Comparison of ENCODE assay signal across 9 mouse cellular contexts in the genomic region with DNA sequence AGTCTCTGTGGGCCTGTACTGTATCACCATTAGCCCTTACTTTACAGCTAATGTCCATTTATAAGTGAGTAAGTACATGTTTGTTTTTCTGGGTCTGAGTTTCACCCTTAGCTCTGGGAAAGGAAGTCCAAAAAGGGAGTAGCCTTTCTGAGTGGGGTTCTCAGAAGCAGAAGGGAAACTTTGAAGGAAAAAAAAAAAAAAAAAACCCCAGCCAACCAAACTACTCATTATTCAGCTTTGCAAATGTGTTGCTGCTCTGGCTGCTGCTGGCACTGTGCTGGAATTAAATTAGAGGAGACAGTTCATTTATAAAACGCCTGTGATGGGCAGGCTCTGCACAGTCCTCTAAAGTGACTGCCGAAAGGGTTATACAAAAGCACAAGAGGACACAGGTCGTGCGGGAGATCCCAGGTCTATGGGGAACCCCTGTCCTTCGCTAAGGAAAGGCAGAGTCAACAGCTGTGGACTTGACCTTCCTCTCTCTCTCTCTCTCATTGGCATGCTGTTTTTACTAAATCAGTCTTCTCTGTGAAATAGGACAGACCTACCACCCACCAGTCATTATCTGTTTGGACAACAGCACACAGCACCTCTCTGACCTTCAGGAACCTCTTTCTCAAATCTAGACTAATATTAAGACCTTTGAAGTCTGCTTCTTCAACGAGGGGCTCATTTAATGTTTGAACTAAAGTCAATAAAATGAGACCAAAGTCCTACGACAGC.
A peak's percentile ranks its signal among the peaks of the same experiment; 100 is the strongest.
DNase-seq lines count a peak whose midpoint lies in the region; ATAC-seq lines count a peak whose summit lies in the region.
"Had no signal": no experiment of that assay in that cellular context is flagged by ENCODE, and none has a peak within 500 bp of the region (broad histone marks: within the 10 kb centered on the region; RNA-seq: fewer than 3 reads in every experiment).

No protein-coding gene starts in this region.

- no peaks in the 10 kb centered on the region for H3K9me3 ChIP-seq in forebrain, embryonic 13.5 days (replicated peaks)
- no peaks in the 10 kb centered on the region for H3K9me3 ChIP-seq in forebrain, embryonic 11.5 days (ENCODE audit: control insufficient read depth, low read length)
- H3K9me3 ChIP-seq: embryonic facial prominence, embryonic 12.5 days had no signal

- H3K4me1 ChIP-seq in forebrain, embryonic 13.5 days = peaks cover 19% of the 10 kb centered on the region
- H3K4me1 ChIP-seq in forebrain, embryonic 11.5 days (replicated peaks; ENCODE audit: control insufficient read depth, insufficient read depth, low read length) = no peaks in the 10 kb centered on the region

- WGBS in forebrain, embryonic 13.5 days = 45% methylated on average over 7 of the region's 7 CpGs
- 57% methylated on average over 7 of the region's 7 CpGs for WGBS in forebrain, embryonic 11.5 days

- no peak for DNase-seq in forebrain, embryonic 11.5 days (ENCODE audit: low spot score)
- DNase-seq in right cerebral cortex, adult 18-20 months = peak; percentile 37
- no peak for DNase-seq in right cerebral cortex, postnatal 25 days
- DNase-seq in kidney, postnatal 36 days = peak; percentile 14 to 17
- DNase-seq in retina, embryonic 14.5 days (ENCODE audit: low spot score) = peak; percentile 42
- no peak for DNase-seq in ovary, postnatal 14 days (ENCODE audit: low spot score)
- DNase-seq in thymus, postnatal 14 days = no peak

- no peaks in the 10 kb centered on the region for H3K27me3 ChIP-seq in forebrain, embryonic 13.5 days
- no peaks in the 10 kb centered on the region for H3K27me3 ChIP-seq in forebrain, embryonic 11.5 days (ENCODE audit: control insufficient read depth, insufficient read depth, low read length)
- H3K27me3 ChIP-seq: embryonic facial prominence, embryonic 12.5 days had no signal

- H3K4me2 ChIP-seq in forebrain, embryonic 13.5 days = no peak overlapping the region
- H3K4me2 ChIP-seq in forebrain, embryonic 11.5 days (ENCODE audit: low read depth, low read length, severe bottlenecking) = no peak overlapping the region
- H3K4me2 ChIP-seq: embryonic facial prominence, embryonic 12.5 days had no signal

- no peak overlapping the region for H3K27ac ChIP-seq in forebrain, embryonic 13.5 days
- H3K27ac ChIP-seq in forebrain, embryonic 11.5 days (ENCODE audit: low read depth, low read length) = no peak overlapping the region
- H3K27ac ChIP-seq: embryonic facial prominence, embryonic 12.5 days had no signal

- no peaks in the 10 kb centered on the region for H3K36me3 ChIP-seq in forebrain, embryonic 13.5 days (ENCODE audit: poor library complexity, severe bottlenecking)
- no peaks in the 10 kb centered on the region for H3K36me3 ChIP-seq in forebrain, embryonic 11.5 days (ENCODE audit: control insufficient read depth, insufficient read depth, low read length)
- H3K36me3 ChIP-seq: embryonic facial prominence, embryonic 12.5 days had no signal

- no peak overlapping the region for H3K4me3 ChIP-seq in forebrain, embryonic 13.5 days
- no peak overlapping the region for H3K4me3 ChIP-seq in forebrain, embryonic 11.5 days (ENCODE audit: low read depth, low read length)
- H3K4me3 ChIP-seq: embryonic facial prominence, embryonic 12.5 days had no signal

- ATAC-seq in forebrain, embryonic 13.5 days = peak; percentile 84
- no peak for ATAC-seq in forebrain, embryonic 11.5 days (replicated peaks; ENCODE audit: low FRiP score)

- no peak overlapping the region for H3K9ac ChIP-seq in forebrain, embryonic 13.5 days
- H3K9ac ChIP-seq in forebrain, embryonic 11.5 days (ENCODE audit: low read length) = no peak overlapping the region
- H3K9ac ChIP-seq: embryonic facial prominence, embryonic 12.5 days had no signal

Comparison
In these comparisons a context has a peak if more than half of its experiments do, and no peak if none do; other contexts are left out.
1. DNase-seq: peak in right cerebral cortex, adult 18-20 months (single experiment), kidney, postnatal 36 days (2 of 2) and retina, embryonic 14.5 days (single experiment); none in forebrain, embryonic 11.5 days (single experiment), right cerebral cortex, postnatal 25 days (single experiment), ovary, postnatal 14 days (single experiment) and thymus, postnatal 14 days (single experiment).